Mouse (Mus musculus): ENCODE measurements around the gene Pycr2.

Pycr2 gene

GRCm38 (mm10) chr1:180904039-180904814 is at the start of gene Pycr2:
TSS of gene Pycr2 (plus strand) at chr1:180904293.
- DNase-seq (ENCODE audit: low spot score in 2 of 2), result peak; percentile 89 to 96

GRCm38 (mm10) chr1:180858763-180859162 is 45.3 kb upstream of the Pycr2 start:
- no peak for DNase-seq (ENCODE audit: low spot score in 2 of 2)

GRCm38 (mm10) chr1:180860030-180860429 is 44.1 kb upstream of the Pycr2 start:
- DNase-seq (ENCODE audit: low spot score in 2 of 2), result no peak

GRCm38 (mm10) chr1:180863606-180864005 is 40.5 kb upstream of the Pycr2 start:
- no peak for DNase-seq (ENCODE audit: low spot score in 2 of 2)

- DNase-seq (ENCODE audit: low spot score in 2 of 2), result no peak
Observed at GRCm38 (mm10) chr1:180866001-180866400, 38.1 kb upstream of the Pycr2 start.

GRCm38 (mm10) chr1:180870122-180870650 is 33.9 kb upstream of the Pycr2 start:
- DNase-seq (ENCODE audit: low spot score in 2 of 2), result no peak

- DNase-seq (ENCODE audit: low spot score in 2 of 2), result no peak
Observed at GRCm38 (mm10) chr1:180873861-180874484, 30.1 kb upstream of the Pycr2 start.

- DNase-seq (ENCODE audit: low spot score in 2 of 2), result no peak
Observed at GRCm38 (mm10) chr1:180874615-180875014, 29.5 kb upstream of the Pycr2 start.

- DNase-seq (ENCODE audit: low spot score in 2 of 2), result no peak
Observed at GRCm38 (mm10) chr1:180875126-180875525, 29.0 kb upstream of the Pycr2 start.

GRCm38 (mm10) chr1:180877466-180877865 is 26.6 kb upstream of the Pycr2 start:
- DNase-seq (ENCODE audit: low spot score in 2 of 2), result no peak

- no peak for DNase-seq (ENCODE audit: low spot score in 2 of 2)
Observed at GRCm38 (mm10) chr1:180881768-180882167, 22.3 kb upstream of the Pycr2 start.

GRCm38 (mm10) chr1:180883731-180884130 is 20.4 kb upstream of the Pycr2 start:
- no peak for DNase-seq (ENCODE audit: low spot score in 2 of 2)

GRCm38 (mm10) chr1:180884484-180884883 is 19.6 kb upstream of the Pycr2 start:
- DNase-seq (ENCODE audit: low spot score in 2 of 2), result no peak

GRCm38 (mm10) chr1:180888556-180889042 is 15.5 kb upstream of the Pycr2 start:
- peak; percentile 80 to 90 for DNase-seq (ENCODE audit: low spot score in 2 of 2)

- no peak for DNase-seq (ENCODE audit: low spot score in 2 of 2)
Observed at GRCm38 (mm10) chr1:180889172-180889571, 14.9 kb upstream of the Pycr2 start.

- DNase-seq (ENCODE audit: low spot score in 2 of 2), result no peak
Observed at GRCm38 (mm10) chr1:180889841-180890240, 14.3 kb upstream of the Pycr2 start.

GRCm38 (mm10) chr1:180892808-180893207 is 11.3 kb upstream of the Pycr2 start, which contains the start of gene Lefty2:
TSS of gene Lefty2 (plus strand) at chr1:180893108.
- DNase-seq (ENCODE audit: low spot score in 2 of 2), result no peak

GRCm38 (mm10) chr1:180894088-180894987 is 9.8 kb upstream of the Pycr2 start:
- DNase-seq (ENCODE audit: low spot score in 2 of 2), result peak in 1 of 2 experiments; percentile 27

GRCm38 (mm10) chr1:180901107-180901506 is 3.0 kb upstream of the Pycr2 start:
- DNase-seq (ENCODE audit: low spot score in 2 of 2), result no peak

GRCm38 (mm10) chr1:180902915-180903314 is 1.2 kb upstream of the Pycr2 start:
- DNase-seq (ENCODE audit: low spot score in 2 of 2), result peak in 1 of 2 experiments; percentile 56

- DNase-seq (ENCODE audit: low spot score in 2 of 2), result no peak
Observed at GRCm38 (mm10) chr1:180903666-180904038, 441 bp upstream of the Pycr2 start.

- peak in 1 of 2 experiments; percentile 52 for DNase-seq (ENCODE audit: low spot score in 2 of 2)
Observed at GRCm38 (mm10) chr1:180904815-180905080, 655 bp downstream of the Pycr2 start.

All from urinary bladder, postnatal 4 days (tissue).